Mouse (Mus musculus) heart, postnatal 36 days (tissue): ENCODE measurements around the gene Vti1a. TPM values are rescaled to one million over a fixed set of nuclear protein-coding genes. Genes with fewer than 3 reads are reported as not detected.

Experiments
- DNase-seq, 2 experiments: peaks; one replicate each; pipeline ENCODE4 v3.0.0; 2021 to 2022
- intact Hi-C: fragments of 180-260 bp; cut with DNase I; formaldehyde crosslinking; loops from one replicate; pipeline ENCODE4 v1.15.1; 2025
- total RNA-seq, 2 experiments: library from RNA; stranded (reverse); gene quantifications; 2 replicates each; pipeline ENCODE4 v1.2.3; 2021

The Vti1a gene
- total RNA-seq, 2 experiments from 2014 or later = 17.2 to 18.3 TPM

GRCm38 (mm10) chr19:55311874-55312273 lies 4.2 kb upstream of the Vti1a start:
- DNase-seq = no peak
- intact Hi-C loops = loop anchor here (10.0 kb wide), 1 partner anchor 237 kb away; no protein-coding TSS in a partner anchor

GRCm38 (mm10) chr19:55313649-55314048 lies 2.4 kb upstream of the Vti1a start:
- no peak for DNase-seq
- intact Hi-C loops = loop anchor here (10.0 kb wide), 1 partner anchor 239 kb away; no protein-coding TSS in a partner anchor

DNA sequence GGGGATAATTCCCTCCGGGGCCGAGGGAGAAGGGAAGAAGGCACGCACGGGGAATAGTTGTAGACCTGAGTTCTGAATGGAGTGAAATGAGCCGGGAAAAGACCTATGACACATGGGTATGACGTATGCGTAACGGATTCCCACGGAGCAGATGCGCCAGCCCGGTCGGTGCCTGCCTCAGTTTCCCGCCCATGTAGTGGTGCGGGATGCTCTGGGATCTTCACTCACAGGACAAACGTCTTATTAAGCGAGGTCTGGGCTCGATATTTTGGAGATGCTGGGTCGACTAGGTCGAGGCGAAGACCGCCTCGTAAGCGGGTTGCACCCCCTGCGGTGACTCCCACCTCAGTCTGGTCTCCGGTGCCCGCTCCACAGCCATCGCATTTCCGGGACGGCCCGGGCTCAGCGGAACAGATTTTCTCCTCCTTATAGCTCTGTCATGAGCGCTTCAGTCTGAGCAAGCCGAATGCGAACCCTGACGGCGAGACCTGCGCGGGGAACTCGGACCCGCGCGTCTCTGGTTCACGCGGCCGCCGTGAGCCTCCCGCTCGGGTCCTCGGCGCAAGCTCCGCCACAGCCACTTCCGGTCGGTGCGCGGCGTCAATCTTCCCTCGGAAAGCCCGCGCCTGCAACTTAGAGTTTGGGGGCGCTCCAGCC lies 515 bp upstream of the Vti1a start, which contains the start of gene Zdhhc6:
Gene Zdhhc6 (minus strand): TSS at position 581 of the 657 bp plus-strand sequence.
- intact Hi-C loops = loop anchor here (10.0 kb wide), 1 partner anchor 241 kb away; no protein-coding TSS in a partner anchor
- DNase-seq = peak; percentile 90 to 95

GRCm38 (mm10) chr19:55316901-55317300 lies 806 bp downstream of the Vti1a start:
- intact Hi-C loops = loop anchor here (10.0 kb wide), 1 partner anchor 242 kb away; no protein-coding TSS in a partner anchor

DNA sequence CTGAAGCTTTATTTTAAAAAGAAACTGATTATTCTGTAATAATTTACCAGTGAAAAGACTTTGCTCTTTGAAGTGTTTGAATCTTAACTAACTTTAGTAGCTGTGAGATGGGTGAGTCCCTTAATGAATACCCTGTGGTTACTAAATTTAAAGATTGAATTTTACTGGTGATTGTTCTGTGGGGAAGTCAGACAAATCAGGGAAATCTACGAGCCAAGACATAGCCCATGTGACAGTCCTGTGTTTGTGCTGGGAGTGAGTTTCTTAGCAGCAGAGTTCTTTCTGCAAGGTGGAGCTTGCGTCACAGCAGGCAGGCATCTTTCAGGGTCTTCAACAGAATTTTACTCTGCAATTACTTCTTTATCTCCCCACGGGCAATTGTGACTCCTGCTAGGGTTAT lies 2.9 kb downstream of the Vti1a start:
- intact Hi-C loops = loop anchor here (10.0 kb wide), 1 partner anchor 244 kb away; no protein-coding TSS in a partner anchor
- no peak for DNase-seq

More at GRCm38 (mm10) chr19:55316901-55317300, 806 bp downstream of the Vti1a start:
- no peak for DNase-seq

DNA sequence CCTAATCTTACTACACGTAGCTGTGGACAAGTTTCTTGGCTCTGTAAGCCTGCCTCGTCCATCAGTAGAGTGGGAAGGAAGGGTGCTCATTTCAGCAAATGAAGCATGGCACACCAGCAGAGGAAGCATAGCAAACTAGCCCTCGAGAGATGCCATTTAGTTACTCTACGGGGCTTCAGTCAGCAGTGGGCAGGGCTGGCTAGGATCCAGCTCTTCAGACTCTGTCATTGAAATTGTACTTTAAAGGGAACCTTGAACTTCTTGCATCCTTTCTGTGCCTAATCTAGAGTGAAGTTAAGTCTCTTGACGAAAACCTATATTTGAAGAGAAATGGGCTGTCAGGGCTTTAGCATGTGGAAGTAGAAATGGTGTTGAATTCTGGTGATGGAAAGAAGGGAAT lies 3.4 kb downstream of the Vti1a start:
- intact Hi-C loops = loop anchor here (10.0 kb wide), 1 partner anchor 245 kb away; no protein-coding TSS in a partner anchor
- no peak for DNase-seq

DNA sequence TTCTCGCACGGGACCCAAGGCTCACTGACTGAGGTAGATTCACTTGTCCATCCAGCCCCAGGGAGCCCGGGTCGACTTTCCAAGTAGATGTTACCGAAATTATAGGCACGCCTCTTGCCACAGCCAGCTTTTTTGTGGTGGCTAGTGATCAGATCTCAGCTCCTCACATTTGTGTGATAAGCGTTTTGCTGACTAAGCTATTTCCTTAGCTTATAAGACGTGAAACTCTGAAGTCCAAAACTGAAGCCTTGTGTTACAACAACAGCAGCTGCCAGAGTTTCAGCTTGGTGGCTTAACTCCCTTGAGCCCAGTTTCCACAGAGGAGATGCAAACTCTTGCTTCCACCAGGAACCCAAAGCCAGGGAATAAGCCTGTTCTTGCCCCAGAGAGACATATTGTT lies 6.5 kb downstream of the Vti1a start:
- intact Hi-C loops = no loop called here

DNA sequence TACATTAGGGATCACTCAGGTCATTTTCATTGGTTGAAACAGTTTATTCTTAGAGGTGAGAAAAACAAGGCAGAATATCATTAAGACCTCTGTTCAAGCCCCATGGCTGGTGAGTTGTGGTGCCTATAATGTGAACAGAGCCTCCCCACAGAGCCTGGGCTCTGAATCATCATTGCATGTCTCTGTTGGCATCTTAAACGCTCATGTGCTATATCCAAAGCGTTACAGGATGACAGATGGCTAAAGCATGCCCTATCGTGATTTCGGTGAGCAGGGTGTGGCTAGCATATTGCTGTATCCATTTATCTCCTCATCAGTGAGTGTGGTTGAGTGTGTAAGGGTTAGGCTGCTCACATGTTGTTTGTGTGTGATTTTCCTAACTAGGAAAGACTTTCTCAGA lies 11.4 kb downstream of the Vti1a start:
- DNase-seq = no peak
- intact Hi-C loops = no loop called here

More for the DNA sequence above, 6.5 kb downstream of the Vti1a start:
- DNase-seq = no peak

GRCm38 (mm10) chr19:55331776-55332175 lies 15.7 kb downstream of the Vti1a start:
- no peak for DNase-seq
- intact Hi-C loops = loop anchor here (1.0 to 10.0 kb wide), 2 partner anchors 113 to 543 kb away; no protein-coding TSS in a partner anchor

DNA sequence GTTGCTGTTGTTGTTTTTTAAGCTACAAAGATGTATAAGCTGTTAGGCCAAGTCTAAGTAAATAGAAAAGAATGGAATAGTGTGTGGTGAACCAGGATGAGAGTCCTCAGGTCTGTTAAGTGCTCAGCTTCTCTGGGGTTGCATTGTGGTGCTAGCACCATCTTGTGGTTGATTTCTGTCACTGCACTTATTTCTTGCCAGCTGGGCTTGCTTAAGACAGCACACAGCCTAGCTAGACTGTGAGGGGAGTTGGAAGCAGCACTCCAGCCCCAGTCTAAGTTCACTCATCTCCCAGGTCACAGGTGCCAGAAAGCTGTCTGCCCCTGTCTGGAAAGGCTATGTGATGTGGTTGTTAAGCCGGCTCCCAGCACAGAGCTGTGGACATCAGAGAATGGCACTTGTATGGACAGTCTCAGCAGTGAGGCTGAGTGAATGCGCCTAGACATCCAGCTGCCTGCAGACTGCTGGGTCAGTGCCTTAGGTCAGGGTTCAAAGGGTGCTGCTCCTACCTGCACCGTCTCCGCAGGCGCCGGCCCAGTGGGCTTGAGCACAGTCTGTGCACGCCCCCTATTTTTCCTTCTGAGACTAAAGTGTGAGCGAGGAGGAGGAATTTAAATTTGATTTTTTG lies 16.7 kb downstream of the Vti1a start:
- intact Hi-C loops = loop anchor here (1.0 to 10.0 kb wide), 2 partner anchors 114 to 542 kb away; no protein-coding TSS in a partner anchor
- peak; percentile 61 to 69 for DNase-seq

- intact Hi-C loops = loop anchor here (1.0 to 10.0 kb wide), 4 partner anchors 539 to 919 kb away; no protein-coding TSS in a partner anchor
- DNase-seq = no peak
These were observed 19.8 kb downstream of the Vti1a start for GRCm38 (mm10) chr19:55335881-55336280.

DNA sequence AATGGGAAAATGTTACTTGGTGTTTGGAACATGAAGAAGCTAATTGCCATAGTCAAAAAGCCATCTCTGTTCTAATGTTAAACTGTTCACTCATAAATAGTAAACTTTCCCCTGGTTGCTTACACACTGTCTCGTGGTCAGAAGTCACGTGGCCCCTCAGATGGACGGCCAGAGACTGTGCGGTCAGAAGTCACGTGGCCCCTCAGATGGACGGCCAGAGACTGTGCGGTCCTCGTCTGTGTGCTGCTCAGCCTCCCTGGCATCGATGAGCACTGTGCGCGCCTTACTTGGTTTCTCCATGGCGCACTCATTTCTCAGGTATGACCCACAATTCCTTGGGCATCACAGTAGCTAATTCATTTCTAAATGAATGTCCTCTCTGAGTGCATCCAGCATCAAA lies 20.3 kb downstream of the Vti1a start:
- intact Hi-C loops = loop anchor here (1.0 to 10.0 kb wide), 3 partner anchors 538 to 918 kb away; no protein-coding TSS in a partner anchor
- DNase-seq = no peak

- intact Hi-C loops = loop anchor here (2.0 to 10.0 kb wide), 2 partner anchors 538 to 918 kb away; no protein-coding TSS in a partner anchor
- no peak for DNase-seq
These were observed 21.0 kb downstream of the Vti1a start for GRCm38 (mm10) chr19:55337066-55337465.

GRCm38 (mm10) chr19:55337664-55338063 lies 21.6 kb downstream of the Vti1a start:
- intact Hi-C loops = loop anchor here (2.0 to 10.0 kb wide), 2 partner anchors 537 to 917 kb away; no protein-coding TSS in a partner anchor
- no peak for DNase-seq

GRCm38 (mm10) chr19:55340521-55340920 lies 24.4 kb downstream of the Vti1a start:
- intact Hi-C loops = no loop called here
- no peak for DNase-seq

- intact Hi-C loops = no loop called here
- no peak for DNase-seq
These were observed 25.3 kb downstream of the Vti1a start for GRCm38 (mm10) chr19:55341377-55341776.

GRCm38 (mm10) chr19:55342423-55342822 lies 26.3 kb downstream of the Vti1a start:
- intact Hi-C loops = no loop called here
- no peak for DNase-seq

- no peak for DNase-seq
- intact Hi-C loops = no loop called here
These were observed 27.2 kb downstream of the Vti1a start for GRCm38 (mm10) chr19:55343274-55343673.

- DNase-seq = no peak
- intact Hi-C loops = no loop called here
These were observed 32.1 kb downstream of the Vti1a start for GRCm38 (mm10) chr19:55348187-55348586.

GRCm38 (mm10) chr19:55350673-55351378 lies 34.7 kb downstream of the Vti1a start:
- no peak for DNase-seq
- intact Hi-C loops = no loop called here

GRCm38 (mm10) chr19:55362606-55363005 lies 46.5 kb downstream of the Vti1a start:
- DNase-seq = no peak
- intact Hi-C loops = no loop called here
